Mouse (Mus musculus): ENCODE results near the gene Ppm1m.

DNA sequence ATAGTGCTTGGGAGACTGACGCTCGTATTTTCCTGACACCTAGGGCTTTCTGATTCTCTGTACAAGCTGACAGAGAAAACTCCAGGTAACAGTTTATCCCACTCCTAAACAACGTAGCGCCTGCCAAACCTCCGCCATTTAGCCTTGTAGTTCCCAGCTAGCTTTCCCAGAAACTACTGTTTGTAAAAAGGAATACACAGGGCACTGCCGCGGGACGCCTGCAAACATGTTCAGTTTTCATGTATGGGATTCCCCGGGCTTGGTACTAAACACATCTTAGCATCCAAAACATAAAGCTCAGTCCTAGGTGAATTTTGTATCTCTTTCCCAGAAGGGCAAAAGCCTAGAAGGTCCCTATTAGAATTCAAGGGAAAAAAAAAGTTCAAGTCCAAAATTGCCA, 40.3 kb downstream of the Ppm1m start:
- no peak for TF ChIP-seq CTCF (IDR thresholded peaks at IDR 0.05; ENCODE audit: control insufficient read depth, insufficient read depth, insufficient read length)
- no peak for TF ChIP-seq FOSL1 (IDR thresholded peaks at IDR 0.05; ENCODE audit: insufficient read depth, low read length, poor library complexity, severe bottlenecking)

Measured in C2C12 (cell line).